Mouse (Mus musculus): ENCODE measurements around the gene Gbf1. TPM values are rescaled to one million over a fixed set of nuclear protein-coding genes. Genes with fewer than 3 reads are reported as not detected.
A peak's percentile ranks its signal among the peaks of the same experiment; 100 is the strongest.

The Gbf1 gene
- total RNA-seq, 2 experiments from 2014 or later: 47.4 to 48.3 TPM

DNA sequence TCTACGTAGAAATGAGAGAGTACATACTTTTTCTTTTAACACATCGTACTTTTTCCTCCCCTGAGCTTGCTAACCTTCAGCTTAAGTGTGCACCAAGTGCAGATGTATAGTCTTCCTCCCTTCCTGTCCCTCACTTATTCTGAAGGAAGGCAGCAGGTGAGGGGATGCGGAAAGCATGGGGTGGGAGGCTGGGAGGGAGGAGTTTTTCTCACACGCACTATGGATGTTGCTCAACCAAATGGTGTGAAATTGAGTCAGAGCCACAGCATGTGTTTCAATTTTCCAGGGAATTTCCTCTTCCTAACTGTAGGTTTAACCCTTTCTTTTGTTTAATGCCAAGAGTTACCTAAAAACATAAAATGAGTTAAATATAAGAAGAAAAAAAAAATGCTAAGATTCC, 70.8 kb downstream of the Gbf1 start:
- no peak for DNase-seq

DNA sequence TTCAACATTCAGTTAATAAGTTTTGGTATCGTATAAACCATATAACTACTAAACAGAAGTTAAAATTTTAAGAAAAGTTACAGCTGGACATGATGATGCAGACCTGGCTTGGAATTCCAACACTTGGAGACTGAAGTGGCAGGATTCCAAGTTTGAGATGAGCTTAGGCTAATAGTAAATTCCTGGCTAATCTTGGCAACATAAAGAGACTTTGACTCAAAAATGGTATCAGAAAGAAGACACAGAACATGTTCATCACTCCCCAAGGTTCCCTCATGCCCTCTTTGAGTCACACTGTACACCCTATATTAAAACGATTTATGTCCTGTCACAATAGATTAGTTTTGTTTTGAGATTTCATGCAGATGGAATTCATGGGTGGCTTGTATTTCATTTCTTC, 72.6 kb downstream of the Gbf1 start:
- DNase-seq: no peak

DNA sequence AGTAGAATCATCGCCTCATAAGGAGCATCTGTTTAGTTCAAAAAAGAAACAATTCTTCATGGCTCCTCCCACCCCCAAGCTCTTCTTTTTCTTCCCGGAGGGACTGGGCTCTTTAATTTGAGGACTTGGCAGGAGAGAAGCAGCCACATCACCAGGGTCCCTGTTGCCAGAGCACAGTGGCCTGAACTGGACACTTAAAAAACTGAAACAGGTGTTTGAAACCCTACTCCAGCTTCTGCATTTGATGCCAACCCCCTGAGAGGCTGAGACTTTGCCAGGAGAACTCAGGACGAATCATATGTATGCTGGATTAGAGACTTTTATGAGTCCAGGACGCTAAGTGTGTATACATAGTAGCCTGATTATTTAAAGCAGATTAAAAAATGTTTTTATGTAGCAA, 73.2 kb downstream of the Gbf1 start:
- DNase-seq: peak; percentile 68

DNA sequence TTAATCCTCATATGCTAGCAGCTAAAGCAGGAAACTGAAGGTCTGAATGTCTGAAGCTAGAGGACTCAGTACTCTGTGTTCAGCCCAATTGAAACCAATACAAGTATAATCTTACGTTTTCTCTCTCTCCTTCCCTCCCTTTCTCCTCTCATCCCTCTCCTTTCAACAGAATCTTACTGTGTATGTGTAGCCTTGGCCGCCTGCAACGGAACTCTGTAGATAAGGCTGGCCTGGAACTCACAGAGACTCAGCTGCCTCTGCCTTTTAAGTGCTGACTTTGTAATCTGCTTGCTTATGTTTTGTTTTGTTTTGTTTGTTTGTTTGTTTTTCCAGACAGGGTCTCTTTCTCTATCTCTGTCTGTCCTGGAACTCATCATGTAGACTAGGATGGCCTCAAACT, 74.0 kb downstream of the Gbf1 start:
- DNase-seq: no peak

DNA sequence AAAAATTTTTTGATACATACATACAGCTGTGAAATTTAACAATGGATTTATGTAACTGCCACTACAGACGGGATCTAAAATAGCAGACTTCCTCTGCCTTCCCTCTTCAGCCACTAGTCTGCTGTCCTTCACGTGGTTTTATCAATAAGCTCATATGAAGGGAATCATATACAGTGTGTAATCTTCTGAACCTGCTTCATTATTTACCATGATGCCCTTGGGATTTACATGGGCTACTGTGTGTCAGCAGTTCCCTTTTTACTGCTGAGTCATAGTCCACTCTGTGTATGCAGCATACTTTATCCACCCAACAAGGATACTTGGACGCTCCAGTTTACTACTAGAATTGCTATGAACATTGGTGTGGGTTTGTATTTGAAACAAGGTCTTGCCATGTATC, 75.0 kb downstream of the Gbf1 start:
- no peak for DNase-seq

DNA sequence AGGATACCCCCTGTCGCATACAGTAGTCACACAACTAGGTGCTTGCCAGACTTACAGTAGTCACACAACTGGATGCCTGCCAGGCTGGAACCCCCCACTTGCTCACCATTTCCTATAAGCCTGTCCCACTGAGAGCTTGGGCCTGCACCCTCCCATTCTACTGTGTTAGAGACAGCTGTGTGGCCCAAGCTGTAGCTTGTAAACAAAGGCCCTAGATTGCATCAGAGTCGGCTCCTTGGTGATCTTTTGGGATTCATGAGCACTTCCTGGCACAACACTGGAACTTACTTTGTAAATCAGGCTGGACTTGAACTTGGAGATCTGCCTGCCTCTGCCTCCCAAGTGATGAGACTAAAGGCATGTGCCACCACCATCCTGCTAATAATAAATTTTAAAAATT, 82.1 kb downstream of the Gbf1 start:
- no peak for DNase-seq

DNA sequence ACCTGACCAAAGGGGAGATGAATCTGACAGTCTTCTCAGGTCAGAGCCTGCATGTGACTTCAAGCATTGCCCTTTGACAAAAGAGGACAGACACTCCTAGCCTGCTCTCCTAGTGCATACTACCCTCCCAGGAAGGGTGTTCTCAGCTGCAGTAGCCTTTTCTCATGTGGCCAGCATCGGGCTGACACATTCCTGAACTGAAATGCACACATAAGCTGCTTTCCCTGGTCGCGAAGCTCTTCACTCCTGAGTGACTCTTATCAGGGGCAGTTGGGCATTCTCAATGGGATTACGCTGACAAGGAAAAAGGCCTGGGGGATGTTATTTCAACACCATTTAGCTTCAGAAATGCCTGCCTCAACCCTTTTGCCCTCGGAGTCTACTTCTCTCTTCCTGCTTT, 84.3 kb downstream of the Gbf1 start:
- no peak for DNase-seq

DNA sequence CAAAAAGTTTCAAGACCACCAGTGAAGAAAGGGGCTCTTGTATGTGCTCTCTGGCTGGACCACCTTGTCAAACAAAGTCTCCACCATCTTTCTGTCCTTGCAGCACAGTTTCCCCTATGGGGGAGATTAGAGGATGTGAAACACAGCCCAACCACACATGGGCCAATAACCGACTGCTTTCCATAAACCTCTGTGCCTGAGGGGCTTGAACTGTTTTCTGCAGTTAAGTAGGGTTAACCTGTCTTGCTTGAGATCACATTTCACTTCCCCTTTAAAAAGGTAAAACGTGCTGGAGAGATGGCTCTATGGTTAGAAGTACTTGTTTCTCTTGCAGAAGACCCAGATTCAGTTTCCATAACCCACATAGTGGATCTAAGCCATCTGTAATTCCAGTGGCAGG, 87.9 kb downstream of the Gbf1 start:
- DNase-seq: no peak

DNA sequence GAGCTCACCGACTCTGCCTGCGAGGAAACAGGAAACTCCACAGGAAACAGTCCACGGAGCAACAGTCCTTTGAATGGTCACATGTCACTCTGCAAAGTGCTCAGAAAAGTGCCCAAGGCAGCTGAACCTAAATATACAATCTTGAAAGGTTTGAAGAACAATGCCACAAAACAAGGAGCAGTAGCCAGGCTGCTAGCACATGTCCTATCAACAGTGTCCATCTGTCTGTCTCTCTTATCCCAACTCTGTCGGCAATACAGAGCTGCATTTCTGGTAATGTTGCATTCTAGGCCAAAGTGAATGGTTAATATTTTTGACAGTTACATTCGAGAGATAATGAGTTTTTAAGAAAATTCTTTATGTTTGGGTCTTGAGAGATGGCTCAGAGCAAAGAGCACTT, 90.1 kb downstream of the Gbf1 start:
- DNase-seq: no peak

DNA sequence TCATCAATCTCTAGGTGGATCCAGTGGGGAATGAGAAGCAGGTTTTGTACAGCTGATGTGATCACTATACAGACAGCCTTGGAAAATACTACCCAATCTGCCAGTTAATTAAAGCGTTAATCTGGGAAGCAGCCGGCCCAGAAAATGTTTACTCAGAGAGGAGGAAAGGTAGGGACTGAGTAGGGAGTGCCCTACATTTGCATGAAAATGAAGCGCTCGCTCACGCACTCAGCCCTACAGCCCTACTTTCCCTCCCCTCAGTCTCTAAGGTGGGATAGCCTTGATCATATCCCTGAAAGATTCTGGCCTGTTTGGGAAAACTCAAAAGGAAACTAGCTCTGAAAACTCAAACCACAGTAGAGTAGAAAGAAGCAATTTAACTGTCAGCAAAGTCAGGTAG, 92.3 kb downstream of the Gbf1 start:
- DNase-seq: no peak

DNA sequence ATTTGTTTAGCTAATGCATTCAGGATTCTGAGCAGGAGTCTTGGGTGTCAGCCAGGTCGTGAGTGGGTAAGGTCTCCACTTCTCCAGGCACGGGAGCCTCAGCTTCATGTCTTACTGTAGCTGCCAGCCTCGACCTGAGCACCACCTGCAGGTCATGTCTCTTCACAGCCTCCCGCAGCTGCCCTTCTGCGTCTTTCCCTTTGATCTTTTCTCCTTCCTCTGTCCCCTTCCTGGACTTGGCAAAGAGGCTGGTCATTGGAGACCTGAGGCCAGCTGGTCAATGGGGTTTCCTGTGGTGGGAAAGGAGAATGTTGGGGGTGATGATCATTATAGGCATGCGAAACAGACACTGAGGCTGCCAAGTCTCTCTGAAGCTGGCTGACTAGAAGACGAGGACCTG, 96.7 kb downstream of the Gbf1 start:
- no peak for DNase-seq

DNA sequence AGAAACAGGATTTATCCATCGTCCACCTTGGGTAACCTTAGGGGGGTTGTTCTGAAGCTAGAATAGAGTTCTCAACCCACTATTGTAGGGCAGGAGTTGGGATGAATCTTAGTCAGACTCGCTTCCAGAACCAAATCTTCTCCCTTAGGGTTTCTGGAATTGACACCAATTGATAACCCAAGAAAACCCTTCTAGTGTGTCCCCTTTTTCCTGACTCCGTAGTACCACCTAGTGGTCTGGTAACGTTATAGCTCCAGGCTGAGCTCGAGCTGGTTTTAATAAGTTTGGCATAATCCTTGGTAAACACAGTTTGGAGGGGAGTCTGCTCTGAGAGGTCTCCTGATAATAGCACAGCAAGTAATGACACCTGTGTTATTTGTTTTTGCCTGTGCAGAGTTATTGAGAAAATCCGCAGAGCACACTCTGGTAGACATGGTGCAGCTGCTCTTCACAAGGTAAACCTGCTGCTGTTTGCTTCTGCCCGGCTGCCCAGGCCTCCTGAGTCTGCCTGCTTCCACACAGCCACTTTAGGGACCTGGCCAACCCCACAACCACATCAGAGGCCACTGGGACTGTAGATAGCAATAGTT, 101.9 kb downstream of the Gbf1 start:
- DNase-seq: no peak

DNA sequence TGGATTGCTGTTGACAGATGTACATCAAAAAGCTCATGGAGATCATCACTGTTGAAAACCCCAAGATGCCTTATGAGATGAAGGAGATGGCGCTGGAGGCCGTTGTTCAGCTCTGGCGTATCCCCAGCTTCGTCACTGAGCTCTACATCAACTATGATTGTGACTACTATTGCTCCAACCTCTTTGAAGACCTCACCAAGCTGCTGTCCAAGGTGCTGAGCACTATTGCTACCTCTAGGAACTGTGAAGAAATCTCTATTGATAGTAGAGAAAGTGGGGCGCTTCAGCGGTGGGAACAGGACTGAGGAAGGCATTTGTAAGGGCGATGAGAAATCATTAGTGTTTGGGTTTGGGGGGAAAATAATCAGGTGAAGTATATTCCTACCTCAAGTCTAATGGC, 112.5 kb downstream of the Gbf1 start:
- DNase-seq: no peak

DNA sequence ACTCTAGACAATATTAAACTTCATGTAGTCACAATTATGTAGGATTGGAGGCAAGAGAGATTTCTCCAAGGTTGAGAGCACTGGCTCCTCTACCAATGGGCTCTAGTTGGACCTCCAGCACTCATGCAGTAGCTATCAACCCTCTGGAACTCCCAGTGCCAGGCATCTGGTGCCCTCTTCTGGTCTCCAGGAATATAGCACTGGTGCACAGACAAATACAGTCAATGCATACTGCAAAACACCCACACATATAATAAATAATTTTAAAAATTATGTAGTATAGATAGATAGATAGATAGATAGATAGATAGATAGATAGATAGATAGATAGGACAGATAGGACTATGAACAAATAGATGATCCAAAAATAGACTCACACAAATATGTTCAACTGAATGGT, 123.0 kb downstream of the Gbf1 start:
- no peak for DNase-seq

DNA sequence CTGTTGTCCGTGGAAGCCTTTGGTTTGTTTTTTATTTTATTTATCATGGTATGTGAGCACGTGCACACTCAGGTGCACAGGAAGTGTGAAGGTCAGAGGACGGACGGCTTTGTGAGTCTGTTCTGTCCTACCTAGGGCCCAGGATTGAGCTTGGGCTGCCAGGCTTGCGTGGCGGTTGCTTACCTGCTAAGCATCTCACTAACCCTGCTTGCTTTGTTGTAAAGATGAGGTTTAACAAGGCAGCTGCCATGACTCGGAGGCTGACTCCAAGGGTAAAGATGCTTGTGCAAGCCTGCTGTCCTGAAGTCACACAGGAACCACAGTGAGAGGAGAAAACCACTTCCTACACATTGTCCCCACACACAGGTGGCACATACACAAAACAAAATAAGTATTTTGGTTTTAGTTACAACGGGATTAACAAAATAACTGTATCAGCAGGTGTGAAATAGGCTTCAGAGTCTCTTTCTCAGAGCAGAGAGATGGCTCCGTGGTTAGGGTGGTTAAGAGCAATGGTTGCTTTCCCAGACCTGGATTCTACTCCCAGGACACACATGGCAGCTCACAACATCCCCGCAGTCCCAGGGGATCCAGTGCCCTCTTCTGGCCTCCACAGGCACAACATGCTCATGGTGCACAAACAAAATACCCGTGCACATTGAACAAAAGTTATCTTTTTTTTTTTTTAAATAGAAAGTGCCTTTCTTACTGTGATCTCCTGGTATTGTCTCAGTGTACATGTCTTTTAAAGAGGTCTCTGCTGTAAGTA, 130.0 kb downstream of the Gbf1 start:
- DNase-seq: no peak

DNA sequence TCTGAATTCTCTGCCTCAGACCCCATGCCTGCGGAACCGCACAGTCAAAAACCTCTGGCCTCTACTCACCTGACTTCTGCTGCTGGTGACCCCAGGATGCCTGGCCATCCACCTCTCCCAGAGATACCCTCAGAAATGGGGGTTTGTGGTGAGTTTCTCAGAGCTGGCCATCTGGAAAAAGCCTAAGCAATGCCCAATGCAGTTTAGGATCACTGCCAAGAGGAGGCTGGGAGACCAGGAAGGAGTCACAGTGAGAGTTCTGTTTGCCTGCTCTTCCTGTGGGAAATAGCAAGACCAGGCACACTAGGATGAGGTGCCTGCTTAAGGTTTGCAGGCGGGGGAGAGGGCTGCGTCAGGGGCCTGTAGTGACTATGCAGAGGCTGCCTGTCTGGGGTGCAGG, 132.4 kb downstream of the Gbf1 start:
- no peak for DNase-seq

DNA sequence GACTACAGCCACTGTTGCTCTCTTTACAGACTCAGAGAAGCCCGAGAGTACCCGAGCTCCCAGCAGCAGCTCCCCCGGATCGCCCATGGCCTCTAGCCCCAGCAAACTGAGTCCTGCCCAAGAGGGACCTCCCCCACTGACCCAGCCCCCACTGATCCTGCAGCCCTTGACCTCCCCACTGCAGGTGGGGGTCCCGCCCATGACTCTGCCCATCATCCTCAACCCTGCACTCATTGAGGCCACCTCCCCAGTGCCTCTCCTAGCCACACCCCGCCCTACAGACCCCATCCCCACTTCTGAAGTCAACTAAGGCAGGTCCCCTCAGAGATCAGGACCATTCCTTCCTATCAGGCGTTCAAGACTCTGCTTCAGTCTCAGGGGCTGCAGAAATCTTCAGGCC, 133.3 kb downstream of the Gbf1 start:
- no peak for DNase-seq

DNA sequence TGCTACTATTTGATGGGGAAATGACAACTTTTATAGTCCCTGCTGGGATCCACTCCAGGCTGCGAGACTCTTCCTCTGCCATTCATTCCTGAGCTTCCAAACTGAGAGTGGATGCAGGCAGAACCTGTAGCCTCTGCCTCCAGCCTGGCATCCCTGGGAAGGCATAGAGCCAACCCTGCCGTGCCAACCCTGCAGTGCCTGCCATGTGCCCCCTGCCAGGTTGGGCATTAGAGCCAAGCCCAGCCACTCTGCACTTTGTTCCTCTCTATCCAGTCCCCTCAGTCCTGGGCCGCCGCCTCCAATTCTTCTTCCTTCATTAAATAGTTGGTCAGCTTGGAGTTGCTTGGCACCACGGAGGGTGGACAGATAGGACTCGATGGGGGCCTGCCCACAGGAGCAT, 133.7 kb downstream of the Gbf1 start:
- no peak for DNase-seq

DNA sequence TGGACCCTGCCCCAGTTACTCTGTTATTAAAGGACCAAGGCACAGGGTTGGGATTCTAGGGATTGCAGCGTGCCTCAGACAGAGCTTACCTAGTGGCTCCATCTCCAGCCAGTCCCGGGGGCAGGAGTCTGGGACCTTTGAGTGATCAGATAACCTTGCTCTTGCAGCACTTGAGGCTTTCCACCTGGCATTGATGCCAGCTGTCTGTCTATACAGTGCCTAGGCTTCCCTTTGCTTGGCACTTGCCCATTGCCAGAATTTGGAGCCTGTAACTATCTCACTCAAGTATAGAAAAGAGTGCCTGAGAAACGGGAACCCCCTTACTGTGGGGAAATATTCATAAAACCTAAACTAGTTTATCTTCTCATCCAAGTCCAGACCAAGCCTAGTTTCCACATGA, 134.6 kb downstream of the Gbf1 start:
- no peak for DNase-seq

DNA sequence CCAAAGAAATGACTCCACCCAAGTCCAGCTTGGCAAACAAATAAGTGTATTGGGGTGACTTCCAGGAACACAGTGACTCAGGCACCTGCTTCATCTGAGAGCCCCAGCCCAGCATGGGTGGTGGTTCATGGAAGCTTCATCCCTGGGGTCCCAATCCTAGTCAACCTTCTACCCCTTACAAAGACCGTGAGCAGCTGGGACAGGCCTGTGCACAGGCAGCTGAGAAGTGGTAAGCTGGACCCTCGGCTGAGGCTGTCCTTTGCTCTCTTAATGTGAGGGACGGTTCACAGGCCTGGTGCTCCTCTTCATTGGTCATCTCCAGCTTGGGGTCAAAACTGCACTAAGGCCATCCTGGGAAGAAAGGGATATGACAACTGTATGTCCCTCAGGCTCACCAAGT, 135.3 kb downstream of the Gbf1 start:
- DNase-seq: no peak

DNA sequence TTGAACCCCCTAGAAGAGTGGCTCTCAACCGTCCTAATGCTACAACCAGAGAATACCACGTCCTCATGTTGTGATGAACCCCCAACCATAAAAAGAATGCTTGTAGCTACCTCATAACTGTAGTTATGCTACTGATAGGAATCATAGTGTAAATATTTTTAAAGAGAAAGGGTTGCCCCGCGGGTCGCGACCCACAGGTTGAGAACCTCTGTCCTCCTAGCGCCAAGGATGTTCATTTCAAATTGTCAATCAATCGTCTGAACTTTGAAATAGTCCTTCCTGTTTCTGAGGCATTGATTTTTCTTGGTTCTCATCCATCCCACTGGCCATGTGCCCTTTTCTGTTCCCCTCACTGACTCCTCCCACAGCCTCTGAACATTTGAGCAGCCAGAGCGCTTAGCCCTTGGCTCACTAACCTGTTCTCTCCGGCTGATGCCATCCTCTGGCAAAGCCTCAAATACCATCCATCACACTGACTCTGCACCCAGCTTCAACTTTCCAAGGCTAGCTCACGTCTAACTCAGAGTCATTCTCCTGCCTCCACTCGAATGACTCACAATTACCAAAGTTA, 138.3 kb downstream of the Gbf1 start:
- DNase-seq: no peak

DNA sequence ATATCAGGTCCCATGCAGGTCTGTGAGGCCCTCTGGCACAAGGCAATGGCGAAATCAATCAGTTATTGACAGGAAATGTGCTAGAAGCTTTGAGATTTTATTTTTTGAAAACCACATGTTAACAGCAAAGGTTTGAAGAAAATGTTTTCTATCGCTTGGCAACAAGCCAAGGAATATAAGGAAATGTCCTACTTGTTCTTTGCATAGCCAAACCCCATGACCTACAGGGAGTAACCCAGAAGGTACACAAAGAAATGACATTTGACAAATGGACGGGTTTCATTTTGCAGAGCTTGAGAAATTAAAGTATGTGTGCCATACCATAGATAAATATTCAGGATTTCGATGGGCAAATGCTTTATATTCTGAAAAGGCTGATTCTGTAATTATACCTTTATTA, 144.6 kb downstream of the Gbf1 start:
- DNase-seq: no peak

DNA sequence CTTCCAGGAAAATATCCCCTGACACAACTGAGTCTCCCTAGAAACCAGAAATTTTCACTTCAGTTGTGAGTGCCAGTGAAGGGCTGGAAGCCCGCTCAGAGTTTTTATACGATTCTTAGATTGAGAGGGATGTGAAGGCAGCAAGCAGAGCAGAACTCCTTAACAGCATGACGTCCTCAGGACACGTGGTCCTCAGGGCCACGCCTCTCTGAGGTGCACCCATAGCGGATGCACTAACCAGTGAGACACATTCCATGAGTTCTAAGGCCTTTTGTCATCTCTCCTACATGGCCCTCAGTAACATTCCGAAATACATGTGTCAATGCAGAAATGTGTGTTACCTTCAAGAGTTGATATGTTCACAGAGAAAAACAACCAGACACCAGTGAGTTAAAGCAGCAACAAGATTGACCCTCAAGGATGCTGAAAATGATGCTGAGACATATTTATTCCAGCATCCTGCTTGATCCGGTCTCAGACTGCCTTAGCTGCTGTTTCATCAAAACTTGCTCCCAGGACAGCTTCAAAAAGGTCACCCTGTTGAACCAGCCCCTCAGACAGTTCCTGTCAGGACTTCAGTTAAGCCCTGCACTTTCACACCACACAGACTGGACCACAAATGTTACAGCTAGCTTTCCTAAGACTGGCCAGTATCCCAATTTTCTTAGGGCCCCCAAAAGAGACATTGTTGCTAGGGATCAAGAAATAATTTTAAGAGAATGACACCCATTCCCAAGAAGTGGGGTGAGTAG, 148.2 kb downstream of the Gbf1 start:
- no peak for DNase-seq

Data from gastrocnemius, postnatal 25 days (tissue).